Mouse (Mus musculus) frontal cortex, adult (tissue): ENCODE measurements around the gene Gemin6.
"Not testable (repeated sequence)": the region's sequence is repeated elsewhere in the genome, so short reads cannot be mapped to it uniquely, and the experiment has no call there.

ENCODE experiments used
- ATAC-seq: cut with Nextera tagmentation; 2 replicates; pipeline ENCODE4 v1.9.2; 2017; ENCODE audit warnings: mild to moderate bottlenecking, moderate library complexity, mixed read lengths; ENCODE audit not compliant: low TSS enrichment

Gene Gemin6

GRCm38 (mm10) chr17:80234376-80234775 lies 10.1 kb downstream of the Gemin6 start:
- no peak for ATAC-seq

- ATAC-seq, result peak; percentile 67
Observed at GRCm38 (mm10) chr17:80235477-80235876, 11.2 kb downstream of the Gemin6 start.

DNA sequence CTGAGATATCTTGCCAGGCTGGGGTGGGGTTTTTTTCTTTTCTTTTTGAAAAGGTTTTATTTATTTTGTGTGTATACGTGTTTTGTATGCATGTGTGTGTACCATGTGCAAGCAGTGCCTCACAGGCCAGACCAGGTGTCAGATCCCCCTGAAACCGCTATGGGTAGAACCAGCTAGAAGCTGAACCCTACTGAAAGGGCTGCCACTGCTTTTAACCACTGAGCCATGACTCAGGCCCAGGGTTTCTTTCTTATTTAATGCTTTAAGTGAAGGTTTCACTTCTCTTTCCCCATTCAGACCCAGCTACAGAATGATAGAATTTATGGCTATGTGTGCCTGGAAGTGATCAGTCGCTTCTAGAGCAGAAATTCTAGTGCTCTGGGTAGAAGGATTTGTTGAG lies 12.6 kb downstream of the Gemin6 start:
- ATAC-seq, result no peak

DNA sequence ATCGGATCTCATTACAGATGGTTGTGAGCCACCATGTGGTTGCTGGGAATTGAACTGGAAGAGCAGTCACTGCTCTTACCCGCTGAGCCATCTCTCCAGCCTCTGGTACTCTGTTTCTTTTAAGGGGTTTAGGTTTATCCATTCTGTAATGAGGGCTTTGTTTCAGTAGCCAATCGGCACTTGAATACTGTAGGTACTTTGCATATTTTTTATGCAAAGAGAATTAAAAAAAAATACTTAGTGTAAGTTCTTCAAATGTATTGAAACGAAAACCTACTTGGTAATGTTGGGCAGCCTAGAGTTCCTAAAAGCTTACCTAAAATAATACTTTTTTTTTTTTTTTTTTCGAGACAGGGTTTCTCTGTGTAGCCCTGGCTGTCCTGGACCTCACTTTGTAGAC lies 13.2 kb downstream of the Gemin6 start:
- no peak for ATAC-seq

- ATAC-seq, result no peak
Observed at GRCm38 (mm10) chr17:80241594-80241993, 17.4 kb downstream of the Gemin6 start.

GRCm38 (mm10) chr17:80243116-80243515 lies 18.9 kb downstream of the Gemin6 start:
- ATAC-seq, result no peak

GRCm38 (mm10) chr17:80252757-80253525 lies 28.7 kb downstream of the Gemin6 start:
- ATAC-seq, result no peak

DNA sequence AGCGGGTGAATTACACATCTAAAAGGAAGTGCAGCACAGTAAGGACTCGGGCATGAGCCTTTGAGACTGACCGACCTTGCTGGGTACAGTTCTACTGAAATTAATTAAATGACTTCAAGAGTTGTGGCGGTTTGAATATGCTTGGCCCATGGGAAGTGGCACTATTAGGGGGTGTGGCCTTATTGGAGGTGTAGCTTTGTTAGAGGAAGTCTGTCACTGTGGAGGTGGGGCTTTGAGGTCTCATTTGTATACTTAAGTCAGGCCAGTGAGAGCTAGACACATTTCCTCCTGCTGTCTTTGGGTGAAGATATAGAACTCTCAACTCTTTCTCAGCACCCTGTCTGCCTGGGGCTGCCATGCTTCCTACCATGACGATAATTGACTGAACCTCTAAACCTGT lies 30.2 kb downstream of the Gemin6 start:
- no peak for ATAC-seq

DNA sequence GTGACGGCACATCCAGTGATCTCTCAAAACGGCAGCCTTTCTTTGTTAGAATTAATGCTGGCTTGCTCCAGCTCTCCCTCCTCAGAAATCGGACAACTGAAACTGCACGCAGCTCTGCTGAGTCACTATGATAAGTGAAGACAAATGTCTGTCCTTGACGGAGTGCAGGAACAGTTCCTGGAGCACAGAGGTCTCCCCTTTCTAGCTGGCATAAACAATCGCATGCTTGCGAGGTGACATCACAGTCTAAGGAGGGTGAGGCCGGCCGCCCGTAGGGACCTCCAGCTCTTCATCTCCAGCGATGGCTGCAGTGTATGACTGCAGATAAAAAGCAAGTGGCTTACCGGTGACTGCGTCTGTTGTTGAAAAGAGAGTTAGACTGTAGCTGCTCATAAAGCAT lies 31.0 kb downstream of the Gemin6 start:
- ATAC-seq, result peak; percentile 31; the same call in 1 of the 2 replicates

- no peak for ATAC-seq
Observed at GRCm38 (mm10) chr17:80267065-80267464, 42.8 kb downstream of the Gemin6 start.

DNA sequence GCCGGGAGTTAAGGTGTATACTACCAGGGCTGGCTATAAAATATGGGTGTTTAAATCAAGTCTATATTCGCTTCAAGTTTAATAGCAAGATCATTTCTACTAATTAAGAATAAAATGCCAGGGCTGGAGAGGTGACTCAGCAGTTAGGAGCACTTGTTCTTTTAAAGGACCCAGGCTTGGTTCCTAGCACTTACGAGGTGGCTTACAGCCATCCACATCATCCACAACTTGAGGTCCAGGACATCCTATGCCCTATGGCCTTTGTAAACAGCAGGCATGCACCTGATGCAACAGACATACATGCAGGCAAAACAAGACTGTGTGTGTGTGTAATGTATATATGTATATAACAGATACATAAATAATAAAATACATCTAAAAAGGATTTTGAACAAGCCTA lies 43.9 kb downstream of the Gemin6 start:
- ATAC-seq, result no peak

DNA sequence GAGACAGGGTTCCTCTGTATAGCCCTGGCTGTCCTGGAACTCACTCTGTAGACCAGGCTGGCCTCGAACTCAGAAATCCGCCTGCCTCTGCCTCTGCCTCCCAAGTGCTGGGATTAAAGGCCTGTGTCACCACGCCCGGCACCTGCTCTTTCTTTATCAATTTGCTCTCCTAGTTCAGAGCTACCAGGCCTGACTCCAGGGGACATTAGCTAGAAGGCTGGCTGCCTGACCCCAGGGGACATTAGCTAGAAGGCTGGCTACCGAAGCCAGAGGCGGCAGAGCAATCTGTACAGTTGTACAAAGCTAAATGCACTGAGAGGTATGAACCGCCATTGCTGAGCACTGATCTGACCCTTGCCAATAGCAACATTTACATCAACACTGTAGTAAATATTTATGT lies 46.4 kb downstream of the Gemin6 start:
- not testable (repeated sequence) for ATAC-seq
